Mouse (Mus musculus): ENCODE data around the gene Dynlrb1. TPM values are rescaled to one million over a fixed set of nuclear protein-coding genes. Genes with fewer than 3 reads are reported as not detected.

Gene Dynlrb1
- polyA plus RNA-seq (2015; fragmentation: Nextera tagmentation; extraction: Ambion mirVana), result 332 and 349 TPM in 2 replicates

- Histone ChIP-seq H3K9me3 (no peaks in the 10 kb centered on the region), H3K36me3 (0 out of 2 replicates have a peak, but pooled peaks cover 4% of the 10 kb centered on the region), H3K4me2 (replicated peaks) (peak within 1 kb of the TSS; percentile 85), H3K27me3 (replicated peaks) (no peaks in the 10 kb centered on the region), H3K27ac (peak within 1 kb of the TSS; percentile 85), H3K4me3 (replicated peaks) (peak within 1 kb of the TSS; percentile 76), H3K4me1 (replicated peaks) (peaks cover 10% of the 10 kb centered on the region), H3K9ac (peak within 1 kb of the TSS; percentile 84)
- WGBS, result under 1% methylated on average over 50 of the region's 50 CpGs
- peak; percentile 100 for ATAC-seq
These were observed at the start of gene Dynlrb1 for GRCm38 (mm10) chr2:155236362-155236992. TSS of gene Dynlrb1 (plus strand) at chr2:155236533.

- Histone ChIP-seq H3K27me3 (replicated peaks) (no peaks in the 10 kb centered on the region), H3K36me3 (peaks cover 14% of the 10 kb centered on the region; the same call in 1 of the 2 replicates), H3K4me1 (replicated peaks) (no peaks in the 10 kb centered on the region), H3K9ac (no peak overlapping the region), H3K4me3 (replicated peaks) (no peak overlapping the region), H3K27ac (no peak overlapping the region), H3K4me2 (replicated peaks) (no peak overlapping the region), H3K9me3 (no peaks in the 10 kb centered on the region)
- ATAC-seq, result no peak
- 74% methylated on average over 2 of the region's 2 CpGs for WGBS
These were observed 28.9 kb upstream of the Dynlrb1 start for GRCm38 (mm10) chr2:155207419-155207818.

GRCm38 (mm10) chr2:155223145-155223544 lies 13.2 kb upstream of the Dynlrb1 start:
- peaks cover 35% of the 10 kb centered on the region; the same call in 1 of the 2 replicates for H3K36me3 ChIP-seq
- H3K27me3 ChIP-seq (replicated peaks), result no peaks in the 10 kb centered on the region
- no peak overlapping the region for H3K4me3 ChIP-seq (replicated peaks)
- no peaks in the 10 kb centered on the region for H3K9me3 ChIP-seq
- no peak overlapping the region for H3K27ac ChIP-seq
- H3K9ac ChIP-seq, result no peak overlapping the region
- 89% methylated on average over 2 of the region's 2 CpGs for WGBS
- H3K4me1 ChIP-seq (replicated peaks), result no peaks in the 10 kb centered on the region
- H3K4me2 ChIP-seq (replicated peaks), result no peak overlapping the region
- no peak for ATAC-seq

- WGBS, result 93% methylated on average over 7 of the region's 7 CpGs
- no peaks in the 10 kb centered on the region for H3K27me3 ChIP-seq (replicated peaks)
- no peak overlapping the region for H3K9ac ChIP-seq
- H3K4me2 ChIP-seq (replicated peaks), result no peak overlapping the region
- ATAC-seq, result no peak
- no peak overlapping the region for H3K4me3 ChIP-seq (replicated peaks)
- no peak overlapping the region for H3K27ac ChIP-seq
- peaks cover 30% of the 10 kb centered on the region; the same call in 1 of the 2 replicates for H3K36me3 ChIP-seq
- H3K9me3 ChIP-seq, result no peaks in the 10 kb centered on the region
- H3K4me1 ChIP-seq (replicated peaks), result no peaks in the 10 kb centered on the region
These were observed 11.6 kb upstream of the Dynlrb1 start for GRCm38 (mm10) chr2:155224721-155225120.

GRCm38 (mm10) chr2:155235746-155236361 lies 479 bp upstream of the Dynlrb1 start:
- WGBS, result 3% methylated on average over 13 of the region's 13 CpGs
- Histone ChIP-seq H3K27ac (peak overlapping the region; percentile 85), H3K4me2 (replicated peaks) (peak overlapping the region; percentile 85), H3K9me3 (no peaks in the 10 kb centered on the region), H3K36me3 (no peaks in the 10 kb centered on the region), H3K4me1 (replicated peaks) (peaks cover 10% of the 10 kb centered on the region), H3K9ac (peak overlapping the region; percentile 84), H3K27me3 (replicated peaks) (no peaks in the 10 kb centered on the region), H3K4me3 (replicated peaks) (peak overlapping the region; percentile 76)
- peak; percentile 90 for ATAC-seq

- H3K9me3 ChIP-seq, result no peaks in the 10 kb centered on the region
- H3K27ac ChIP-seq, result no peak overlapping the region
- peak overlapping the region; percentile 84 for H3K9ac ChIP-seq
- H3K27me3 ChIP-seq (replicated peaks), result no peaks in the 10 kb centered on the region
- H3K4me3 ChIP-seq (replicated peaks), result peak overlapping the region; percentile 76
- H3K36me3 ChIP-seq, result peaks cover 4% of the 10 kb centered on the region; the same call in 1 of the 2 replicates
- whole genome bisulfite sequencing, result 9% methylated on average over 4 of the region's 4 CpGs
- peaks cover 10% of the 10 kb centered on the region for H3K4me1 ChIP-seq (replicated peaks)
- peak overlapping the region; percentile 85 for H3K4me2 ChIP-seq (replicated peaks)
- no peak for ATAC-seq
These were observed 943 bp downstream of the Dynlrb1 start for GRCm38 (mm10) chr2:155237276-155237675.

- Histone ChIP-seq H3K27me3 (replicated peaks) (no peaks in the 10 kb centered on the region), H3K4me1 (replicated peaks) (peaks cover 10% of the 10 kb centered on the region), H3K9me3 (no peaks in the 10 kb centered on the region), H3K27ac (no peak overlapping the region), H3K9ac (no peak overlapping the region), H3K4me3 (replicated peaks) (no peak overlapping the region), H3K4me2 (replicated peaks) (no peak overlapping the region), H3K36me3 (peaks cover 28% of the 10 kb centered on the region)
- WGBS, result 71% methylated on average over 4 of the region's 4 CpGs
- no peak for ATAC-seq
These were observed 4.6 kb downstream of the Dynlrb1 start for GRCm38 (mm10) chr2:155240915-155241314.

GRCm38 (mm10) chr2:155242296-155242855 lies 6.0 kb downstream of the Dynlrb1 start:
- 85% methylated on average over 7 of the region's 7 CpGs for WGBS

GRCm38 (mm10) chr2:155246231-155246630 lies 9.9 kb downstream of the Dynlrb1 start:
- no peaks in the 10 kb centered on the region for H3K9me3 ChIP-seq
- ATAC-seq, result no peak
- 92% methylated on average over 4 of the region's 4 CpGs for WGBS
- no peak overlapping the region for H3K4me3 ChIP-seq (replicated peaks)
- no peak overlapping the region for H3K27ac ChIP-seq
- H3K36me3 ChIP-seq, result peaks cover 65% of the 10 kb centered on the region
- H3K4me1 ChIP-seq (replicated peaks), result no peaks in the 10 kb centered on the region
- H3K4me2 ChIP-seq (replicated peaks), result no peak overlapping the region
- H3K27me3 ChIP-seq (replicated peaks), result no peaks in the 10 kb centered on the region
- no peak overlapping the region for H3K9ac ChIP-seq

More at GRCm38 (mm10) chr2:155242296-155242855, 6.0 kb downstream of the Dynlrb1 start:
- no peak overlapping the region for H3K27ac ChIP-seq
- peaks cover 8% of the 10 kb centered on the region for H3K4me1 ChIP-seq (replicated peaks)
- H3K9me3 ChIP-seq, result no peaks in the 10 kb centered on the region
- H3K27me3 ChIP-seq (replicated peaks), result no peaks in the 10 kb centered on the region
- H3K4me3 ChIP-seq (replicated peaks), result no peak overlapping the region
- no peak overlapping the region for H3K4me2 ChIP-seq (replicated peaks)
- no peak for ATAC-seq
- H3K36me3 ChIP-seq, result peaks cover 34% of the 10 kb centered on the region
- H3K9ac ChIP-seq, result no peak overlapping the region

GRCm38 (mm10) chr2:155248206-155248605 lies 11.9 kb downstream of the Dynlrb1 start:
- 90% methylated on average over 1 of the region's 1 CpGs for whole genome bisulfite sequencing
- Histone ChIP-seq H3K9me3 (no peaks in the 10 kb centered on the region), H3K27me3 (replicated peaks) (no peaks in the 10 kb centered on the region), H3K4me2 (replicated peaks) (no peak overlapping the region), H3K27ac (no peak overlapping the region), H3K36me3 (peaks cover 55% of the 10 kb centered on the region), H3K4me3 (replicated peaks) (no peak overlapping the region), H3K4me1 (replicated peaks) (no peaks in the 10 kb centered on the region), H3K9ac (no peak overlapping the region)
- no peak for ATAC-seq

- Histone ChIP-seq H3K9ac (no peak overlapping the region), H3K36me3 (peaks cover 52% of the 10 kb centered on the region), H3K27ac (no peak overlapping the region), H3K4me2 (replicated peaks) (no peak overlapping the region), H3K4me3 (replicated peaks) (no peak overlapping the region), H3K4me1 (replicated peaks) (no peaks in the 10 kb centered on the region), H3K9me3 (no peaks in the 10 kb centered on the region), H3K27me3 (replicated peaks) (no peaks in the 10 kb centered on the region)
- ATAC-seq, result no peak
- 71% methylated on average over 2 of the region's 2 CpGs for WGBS
These were observed 12.4 kb downstream of the Dynlrb1 start for GRCm38 (mm10) chr2:155248718-155249117.

- Histone ChIP-seq H3K4me3 (replicated peaks) (no peak overlapping the region), H3K27ac (no peak overlapping the region), H3K9me3 (no peaks in the 10 kb centered on the region), H3K27me3 (replicated peaks) (no peaks in the 10 kb centered on the region), H3K36me3 (peaks cover 49% of the 10 kb centered on the region), H3K9ac (no peak overlapping the region), H3K4me2 (replicated peaks) (no peak overlapping the region), H3K4me1 (replicated peaks) (no peaks in the 10 kb centered on the region)
- 88% methylated on average over 5 of the region's 5 CpGs for WGBS
- no peak for ATAC-seq
These were observed 13.3 kb downstream of the Dynlrb1 start for GRCm38 (mm10) chr2:155249588-155249987.
